Mouse (Mus musculus): ENCODE results near the gene Plekho1.

DNA sequence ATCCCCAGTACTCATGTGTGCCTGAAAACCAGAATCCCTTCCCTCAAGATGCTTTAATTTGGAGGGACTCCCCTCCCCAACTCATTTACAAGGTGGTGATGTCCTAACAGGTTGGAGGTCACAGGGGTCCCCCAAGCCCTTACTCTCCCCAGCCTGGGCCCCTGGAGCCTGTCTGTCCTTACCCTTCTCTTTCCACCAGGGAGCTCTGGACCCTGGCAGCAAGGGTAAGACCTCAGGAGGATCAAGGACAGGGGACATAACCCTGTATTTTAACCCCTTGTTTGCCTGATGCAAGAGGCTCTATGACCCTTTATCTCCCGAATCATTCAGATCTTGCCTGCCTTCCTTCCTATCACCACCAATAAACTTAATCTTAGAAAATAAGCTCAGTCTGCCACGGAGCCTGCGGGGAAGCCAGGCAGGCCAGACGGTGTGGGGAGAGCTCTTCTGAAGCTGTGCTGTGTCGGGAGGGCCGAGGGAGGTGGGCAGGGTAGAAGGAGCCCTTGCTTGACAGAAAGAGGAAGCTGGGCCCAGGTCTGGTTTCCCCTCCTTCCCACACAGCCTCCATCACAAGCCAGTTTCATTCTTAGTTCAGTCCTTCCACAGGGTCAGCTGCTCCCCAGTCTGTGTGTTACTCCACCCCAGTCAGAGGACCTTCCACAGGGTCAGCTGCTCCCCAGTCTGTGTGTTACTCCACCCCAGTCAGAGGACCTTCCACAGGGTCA, 8.3 kb downstream of the Plekho1 start:
- TF ChIP-seq CTCF (IDR thresholded peaks at IDR 0.05; ENCODE audit: borderline replicate concordance, control insufficient read depth, extremely low read depth, insufficient read depth, low read length, poor library complexity) = no peak
- TF ChIP-seq POLR2A (IDR thresholded peaks at IDR 0.05; ENCODE audit: control insufficient read depth, extremely low read depth, insufficient read depth, low read length, poor library complexity) = no peak

Data from thymus, adult 2 months (tissue).